Comparison of ENCODE assay signal across 22 mouse cellular contexts in genomic region chr2:153750363-153750762, GRCm38 (mm10). TPM values are rescaled to one million over a fixed set of nuclear protein-coding genes. Genes with fewer than 3 reads are reported as not detected.
A peak's percentile ranks its signal among the peaks of the same experiment; 100 is the strongest.
DNase-seq lines count a peak whose midpoint lies in the region; ATAC-seq and TF ChIP-seq lines count a peak whose summit lies in the region.
"Had no signal": no experiment of that assay in that cellular context is flagged by ENCODE, and none has a peak within 500 bp of the region (broad histone marks: within the 10 kb centered on the region; RNA-seq: fewer than 3 reads in every experiment).

No protein-coding gene starts in this region.

- no peak for TF ChIP-seq CTCF in lung, embryonic 14.5 days (IDR thresholded peaks at IDR 0.05; ENCODE audit: low read depth)

- H3K4me1 ChIP-seq in heart, embryonic 15.5 days (replicated peaks) = peaks cover 32% of the 10 kb centered on the region
- peaks cover 27% of the 10 kb centered on the region for H3K4me1 ChIP-seq in heart, embryonic 11.5 days (ENCODE audit: control insufficient read depth, insufficient read depth, low read length)
- no peaks in the 10 kb centered on the region for H3K4me1 ChIP-seq in lung, embryonic 14.5 days (ENCODE audit: insufficient read depth)
- H3K4me1 ChIP-seq in hindbrain, embryonic 12.5 days = peaks cover 5% of the 10 kb centered on the region; the same call in 1 of the 2 replicates

- H3K9me3 ChIP-seq in heart, embryonic 15.5 days (replicated peaks) = no peaks in the 10 kb centered on the region
- H3K9me3 ChIP-seq in heart, embryonic 11.5 days (replicated peaks; ENCODE audit: control insufficient read depth, low read length) = no peaks in the 10 kb centered on the region
- H3K9me3 ChIP-seq in lung, embryonic 14.5 days (ENCODE audit: low read depth, low read length) = no peaks in the 10 kb centered on the region
- H3K9me3 ChIP-seq in hindbrain, embryonic 12.5 days (replicated peaks) = no peaks in the 10 kb centered on the region
- H3K9me3 ChIP-seq: kidney, embryonic 15.5 days; limb, embryonic 13.5 days; megakaryocyte, embryonic 14.5 days; neural tube, embryonic 13.5 days had no signal

- H3K36me3 ChIP-seq in heart, embryonic 15.5 days = peaks cover 21% of the 10 kb centered on the region
- H3K36me3 ChIP-seq in heart, embryonic 11.5 days (ENCODE audit: control insufficient read depth, insufficient read depth, low read length) = peaks cover 7% of the 10 kb centered on the region
- peaks cover 54% of the 10 kb centered on the region for H3K36me3 ChIP-seq in lung, embryonic 14.5 days (ENCODE audit: insufficient read depth)
- peaks cover 14% of the 10 kb centered on the region for H3K36me3 ChIP-seq in macrophage (ENCODE audit: inconsistent target)
- peaks cover 36% of the 10 kb centered on the region for H3K36me3 ChIP-seq in hindbrain, embryonic 12.5 days

- no peak for ATAC-seq in heart, embryonic 15.5 days (replicated peaks; ENCODE audit: insufficient number of reproducible peaks, insufficient read depth, low FRiP score, low read depth)
- ATAC-seq in heart, embryonic 11.5 days (replicated peaks; ENCODE audit: insufficient number of reproducible peaks, low FRiP score, low TSS enrichment) = no peak
- peak; percentile 35; the same call in 1 of the 2 replicates for ATAC-seq in lung, embryonic 14.5 days (ENCODE audit: insufficient read depth)
- no peak for ATAC-seq in hindbrain, embryonic 12.5 days (ENCODE audit: low FRiP score)
- ATAC-seq: forebrain, embryonic 16.5 days; inflammation-experienced regulatory T-cells, adult 6 months had no signal

- H3K27me3 ChIP-seq in heart, embryonic 15.5 days = no peaks in the 10 kb centered on the region
- no peaks in the 10 kb centered on the region for H3K27me3 ChIP-seq in heart, embryonic 11.5 days (ENCODE audit: control insufficient read depth, insufficient read depth, low read length)
- no peaks in the 10 kb centered on the region for H3K27me3 ChIP-seq in lung, embryonic 14.5 days (ENCODE audit: insufficient read depth, low read length)
- no peaks in the 10 kb centered on the region for H3K27me3 ChIP-seq in hindbrain, embryonic 12.5 days
- H3K27me3 ChIP-seq: kidney, embryonic 15.5 days; limb, embryonic 13.5 days; megakaryocyte, embryonic 14.5 days; neural tube, embryonic 13.5 days had no signal

- peak; percentile 60 for DNase-seq in lung, embryonic 14.5 days
- DNase-seq in lung, postnatal 14 days = no peak
- peak; percentile 11 for DNase-seq in brain, adult 2 months (ENCODE audit: low read depth, low spot score)
- DNase-seq: adrenal gland, adult 8-10 months; cerebellum, adult 9-11 months; right cerebral cortex, postnatal 4 days had no signal

- 53% methylated on average over 2 of the region's 2 CpGs for WGBS in heart, embryonic 15.5 days
- 71% methylated on average over 2 of the region's 2 CpGs for WGBS in heart, embryonic 11.5 days (ENCODE audit: insufficient replicate concordance)
- WGBS in lung, embryonic 14.5 days = 57% methylated on average over 2 of the region's 2 CpGs
- 96% methylated on average over 2 of the region's 2 CpGs for WGBS in macrophage (ENCODE audit: missing documents)
- WGBS in hindbrain, embryonic 12.5 days = 85% methylated on average over 2 of the region's 2 CpGs

- H3K4me2 ChIP-seq in heart, embryonic 15.5 days = no peak overlapping the region
- no peak overlapping the region for H3K4me2 ChIP-seq in heart, embryonic 11.5 days
- H3K4me2 ChIP-seq in lung, embryonic 14.5 days = no peak overlapping the region
- no peak overlapping the region for H3K4me2 ChIP-seq in hindbrain, embryonic 12.5 days (replicated peaks)
- H3K4me2 ChIP-seq: kidney, embryonic 15.5 days; limb, embryonic 13.5 days; neural tube, embryonic 13.5 days had no signal

- peaks cover 100% of the 10 kb centered on the region for H3K79me2 ChIP-seq in macrophage (ENCODE audit: inconsistent target)

- no peak overlapping the region for H3K9ac ChIP-seq in heart, embryonic 15.5 days
- H3K9ac ChIP-seq in heart, embryonic 11.5 days (ENCODE audit: low read depth, low read length) = no peak overlapping the region
- no peak overlapping the region for H3K9ac ChIP-seq in lung, embryonic 14.5 days
- no peak overlapping the region for H3K9ac ChIP-seq in hindbrain, embryonic 12.5 days
- H3K9ac ChIP-seq: kidney, embryonic 15.5 days; limb, embryonic 13.5 days; neural tube, embryonic 13.5 days had no signal

- H3K4me3 ChIP-seq in heart, embryonic 15.5 days = no peak overlapping the region
- no peak overlapping the region for H3K4me3 ChIP-seq in heart, embryonic 11.5 days (ENCODE audit: low read depth, low read length)
- no peak overlapping the region for H3K4me3 ChIP-seq in lung, embryonic 14.5 days (ENCODE audit: low read depth, low read length)
- no peak overlapping the region for H3K4me3 ChIP-seq in macrophage (ENCODE audit: inconsistent target)
- no peak overlapping the region for H3K4me3 ChIP-seq in hindbrain, embryonic 12.5 days
- H3K4me3 ChIP-seq: kidney, embryonic 15.5 days; layer of hippocampus, adult 2 months; limb, embryonic 13.5 days; megakaryocyte, embryonic 14.5 days; neural tube, embryonic 13.5 days had no signal

- H3K27ac ChIP-seq in heart, embryonic 15.5 days = peak overlapping the region; percentile 18; the same call in 1 of the 2 replicates
- H3K27ac ChIP-seq in heart, embryonic 11.5 days (ENCODE audit: low read depth, low read length) = no peak overlapping the region
- H3K27ac ChIP-seq in lung, embryonic 14.5 days (ENCODE audit: low read depth) = no peak overlapping the region
- peak overlapping the region; percentile 81 for H3K27ac ChIP-seq in macrophage
- H3K27ac ChIP-seq in hindbrain, embryonic 12.5 days = no peak overlapping the region
- H3K27ac ChIP-seq: kidney, embryonic 15.5 days; layer of hippocampus, adult 2 months; limb, embryonic 13.5 days had no signal

RNA-seq across cellular contexts. Expression of gene Mapre1, which starts 9.3 kb away (rescaled TPM):
- polyA plus RNA-seq in heart, embryonic 15.5 days (2015; fragmentation: Nextera tagmentation; extraction: Ambion mirVana) = 210 and 241 TPM in 2 replicates
- 271 and 300 TPM in 2 replicates for polyA plus RNA-seq in heart, embryonic 11.5 days (2014; fragmentation: Nextera tagmentation; extraction: Ambion mirVana)
- 235 and 264 TPM in 2 replicates for polyA plus RNA-seq in lung, embryonic 14.5 days (2014; fragmentation: Nextera tagmentation; extraction: Ambion mirVana)
- total RNA-seq in macrophage (2018; cell fraction: chromatin; rRNA removed) = 10 to 100 TPM; 35.1 to 97.4 (median 48.9) TPM
- 100 to 1,000 TPM in 2 of 26 experiments, 10 to 100 TPM in 24; 63.4 to 132 (median 80.4) TPM for total RNA-seq in macrophage (2018; cell fraction: cytosol; rRNA removed)
- total RNA-seq in macrophage (2018; cell fraction: nucleus; rRNA removed) = 100 to 1,000 TPM in 1 of 26 experiments, 10 to 100 TPM in 25; 33.5 to 107 (median 53.4) TPM
- 75.5 to 129 TPM (median 95.7 TPM) in 3 replicates for polyA plus RNA-seq in macrophage (2018)
- 369 and 427 TPM in 2 replicates for polyA plus RNA-seq in hindbrain, embryonic 12.5 days (2016; fragmentation: Nextera tagmentation; extraction: Ambion mirVana)

RNA-seq across cellular contexts. Expression of gene Efcab8, which starts 29.4 kb away (rescaled TPM):
- polyA plus RNA-seq in heart, embryonic 15.5 days (2015; fragmentation: Nextera tagmentation; extraction: Ambion mirVana) = 0.16 TPM in 1 of 2 replicates, not detected in the other
- 0.06 TPM in 1 of 2 replicates, not detected in the other for polyA plus RNA-seq in heart, embryonic 11.5 days (2014; fragmentation: Nextera tagmentation; extraction: Ambion mirVana)
- not detected in 2 replicates for polyA plus RNA-seq in lung, embryonic 14.5 days (2014; fragmentation: Nextera tagmentation; extraction: Ambion mirVana)
- 10 to 100 TPM in 1 of 26 experiments, 1 to 10 TPM in 23, under 1 TPM in 2; 0.88 to 10.1 (median 1.6) TPM for total RNA-seq in macrophage (2018; cell fraction: chromatin; rRNA removed)
- under 1 TPM in 7 of 26 experiments, not detected in 19; 0.03 to 0.18 (median 0.09) TPM for total RNA-seq in macrophage (2018; cell fraction: cytosol; rRNA removed)
- total RNA-seq in macrophage (2018; cell fraction: nucleus; rRNA removed) = 1 to 10 TPM in 6 of 26 experiments, under 1 TPM in 19, not detected in 1; 0.20 to 1.8 (median 0.61) TPM
- polyA plus RNA-seq in macrophage (2018) = 0.14 TPM in 1 of 3 replicates, not detected in the others
- 0.07 TPM in 1 of 2 replicates, not detected in the other for polyA plus RNA-seq in hindbrain, embryonic 12.5 days (2016; fragmentation: Nextera tagmentation; extraction: Ambion mirVana)
- total RNA-seq: hematopoietic stem cell, adult 5-6 weeks; monocyte, adult 5-6 weeks had no signal
- polyA plus RNA-seq: kidney, embryonic 15.5 days; neural tube, embryonic 13.5 days had no signal

RNA-seq across cellular contexts. Expression of gene Dnmt3c, which starts 53.9 kb away (rescaled TPM):
- not detected in 2 replicates for polyA plus RNA-seq in heart, embryonic 15.5 days (2015; fragmentation: Nextera tagmentation; extraction: Ambion mirVana)
- not detected in 2 replicates for polyA plus RNA-seq in heart, embryonic 11.5 days (2014; fragmentation: Nextera tagmentation; extraction: Ambion mirVana)
- 0.11 and 0.12 TPM in 2 replicates for polyA plus RNA-seq in lung, embryonic 14.5 days (2014; fragmentation: Nextera tagmentation; extraction: Ambion mirVana)
- 1 to 10 TPM in 1 of 26 experiments, under 1 TPM in 3, not detected in 22; 0.25 to 1.1 (median 0.38) TPM for total RNA-seq in macrophage (2018; cell fraction: chromatin; rRNA removed)
- under 1 TPM in 11 of 26 experiments, not detected in 15; 0.10 to 0.28 (median 0.14) TPM for total RNA-seq in macrophage (2018; cell fraction: cytosol; rRNA removed)
- under 1 TPM in 8 of 26 experiments, not detected in 18; 0.17 to 0.48 (median 0.39) TPM for total RNA-seq in macrophage (2018; cell fraction: nucleus; rRNA removed)
- polyA plus RNA-seq in macrophage (2018) = 0.06 to 0.09 TPM in 2 of 3 replicates, not detected in the other
- polyA plus RNA-seq in hindbrain, embryonic 12.5 days (2016; fragmentation: Nextera tagmentation; extraction: Ambion mirVana) = 0.17 TPM in 1 of 2 replicates, not detected in the other
- total RNA-seq: adrenal gland, adult 8-10 months; gastrocnemius, adult 8-10 months; hematopoietic stem cell, adult 5-6 weeks; left cerebral cortex, adult 8-10 months; monocyte, adult 5-6 weeks had no signal
- polyA plus RNA-seq: forebrain, embryonic 16.5 days; inflammation-experienced regulatory T-cells, adult 6 months; kidney, embryonic 15.5 days; limb, embryonic 13.5 days; neural tube, embryonic 13.5 days; urinary bladder, adult 2 months had no signal

Comparison
In these comparisons a context has a peak if more than half of its experiments do, and no peak if none do; other contexts are left out.
1. H3K27ac ChIP-seq: peak in heart, embryonic 15.5 days (single experiment) and macrophage (single experiment); none in heart, embryonic 11.5 days (single experiment), lung, embryonic 14.5 days (single experiment) and hindbrain, embryonic 12.5 days (single experiment).